Mouse (Mus musculus) layer of hippocampus, adult 8-10 months (tissue): ENCODE data around the gene Zfand3. TPM values are rescaled to one million over a fixed set of nuclear protein-coding genes. Genes with fewer than 3 reads are reported as not detected.

Experiments
- DNase-seq, 2 experiments: peaks; one replicate each; pipeline ENCODE4 v3.0.0; 2022; ENCODE audit warnings: low spot score in 2 of 2
- total RNA-seq, 4 experiments: library from RNA; stranded (reverse); gene quantifications; 2 replicates each; pipeline ENCODE4 v1.2.4; 2022

Gene Zfand3
- total RNA-seq, 4 experiments from 2014 or later: 100 to 122 (median 109) TPM

- no peak for DNase-seq
Observed at GRCm38 (mm10) chr17:30101801-30102200, 97.3 kb downstream of the Zfand3 start.

GRCm38 (mm10) chr17:30103005-30103404 is 98.5 kb downstream of the Zfand3 start:
- no peak for DNase-seq

GRCm38 (mm10) chr17:30103641-30104165 is 99.2 kb downstream of the Zfand3 start:
- no peak for DNase-seq

- DNase-seq: no peak
Observed at GRCm38 (mm10) chr17:30105369-30105768, 100.8 kb downstream of the Zfand3 start.

GRCm38 (mm10) chr17:30110678-30111077 is 106.1 kb downstream of the Zfand3 start:
- no peak for DNase-seq

- no peak for DNase-seq
Observed at GRCm38 (mm10) chr17:30111556-30111955, 107.0 kb downstream of the Zfand3 start.

- no peak for DNase-seq
Observed at GRCm38 (mm10) chr17:30112080-30112479, 107.5 kb downstream of the Zfand3 start.

- no peak for DNase-seq
Observed at GRCm38 (mm10) chr17:30112555-30113305, 108.2 kb downstream of the Zfand3 start.

- DNase-seq: no peak
Observed at GRCm38 (mm10) chr17:30114761-30115160, 110.2 kb downstream of the Zfand3 start.

- peak; percentile 39 to 44 for DNase-seq
Observed at GRCm38 (mm10) chr17:30116226-30116625, 111.7 kb downstream of the Zfand3 start.

- no peak for DNase-seq
Observed at GRCm38 (mm10) chr17:30118036-30118435, 113.5 kb downstream of the Zfand3 start.

- DNase-seq: no peak
Observed at GRCm38 (mm10) chr17:30122278-30122677, 117.7 kb downstream of the Zfand3 start.

- DNase-seq: no peak
Observed at GRCm38 (mm10) chr17:30128456-30128855, 123.9 kb downstream of the Zfand3 start.

GRCm38 (mm10) chr17:30129220-30129619 is 124.7 kb downstream of the Zfand3 start:
- DNase-seq: no peak

GRCm38 (mm10) chr17:30130326-30130725 is 125.8 kb downstream of the Zfand3 start:
- no peak for DNase-seq

GRCm38 (mm10) chr17:30133641-30134040 is 129.1 kb downstream of the Zfand3 start:
- DNase-seq: no peak

GRCm38 (mm10) chr17:30134955-30135735 is 130.6 kb downstream of the Zfand3 start:
- no peak for DNase-seq

- no peak for DNase-seq
Observed at GRCm38 (mm10) chr17:30135890-30136289, 131.4 kb downstream of the Zfand3 start.

- no peak for DNase-seq
Observed at GRCm38 (mm10) chr17:30136684-30137083, 132.2 kb downstream of the Zfand3 start.

- DNase-seq: no peak
Observed at GRCm38 (mm10) chr17:30137115-30137514, 132.6 kb downstream of the Zfand3 start.

GRCm38 (mm10) chr17:30144114-30144513 is 139.6 kb downstream of the Zfand3 start:
- DNase-seq: no peak

GRCm38 (mm10) chr17:30145596-30146149 is 141.1 kb downstream of the Zfand3 start:
- no peak for DNase-seq
